Comparison of ENCODE assay signal across 9 mouse cellular contexts in the genomic region with DNA sequence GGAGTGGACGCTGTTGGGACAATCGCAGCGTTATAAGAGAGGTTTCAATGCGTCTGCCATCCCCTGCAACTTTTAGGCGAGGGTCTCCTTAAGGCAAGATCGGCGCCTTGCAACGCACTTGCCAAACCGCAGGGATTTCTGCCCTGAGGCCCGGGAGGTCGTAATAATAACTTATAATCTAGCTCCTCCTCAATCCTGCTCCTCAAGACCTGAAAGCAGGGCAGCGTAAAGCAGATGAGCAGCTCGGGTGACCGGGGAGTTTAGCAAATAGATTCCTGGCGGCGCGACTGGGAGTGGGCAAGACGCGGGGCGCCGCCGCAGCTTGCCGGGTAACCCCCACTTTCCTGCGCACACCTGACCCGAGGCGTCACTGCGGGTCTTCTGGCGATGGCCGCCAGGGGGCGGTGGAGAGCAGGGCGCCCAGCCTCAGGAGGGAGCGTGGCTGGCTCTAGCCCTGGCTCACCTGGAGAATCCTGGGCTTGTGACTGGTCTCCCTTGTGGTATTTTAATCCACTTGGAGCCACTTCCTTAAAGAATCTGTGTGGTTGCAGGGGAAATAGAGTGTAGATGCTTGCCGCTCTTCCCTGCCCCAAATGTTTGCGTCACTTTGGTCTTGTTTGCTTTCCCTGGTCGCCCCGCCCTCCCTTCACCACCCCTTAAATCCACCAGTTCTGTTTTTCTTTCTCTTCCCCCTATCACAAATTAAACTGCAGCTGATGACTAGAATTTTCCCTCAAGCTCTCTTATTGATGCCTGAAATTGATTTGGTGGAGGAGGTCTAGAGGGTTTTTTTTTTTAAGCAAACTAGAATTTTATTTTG. TPM values are rescaled to one million over a fixed set of nuclear protein-coding genes. Genes with fewer than 3 reads are reported as not detected.
DNase-seq lines count a peak whose midpoint lies in the region; ATAC-seq lines count a peak whose summit lies in the region.
"Had no signal": no experiment of that assay in that cellular context is flagged by ENCODE, and none has a peak within 500 bp of the region (broad histone marks: within the 10 kb centered on the region; RNA-seq: fewer than 3 reads in every experiment).

No protein-coding gene starts in this region.

- ATAC-seq in cerebellum, adult (ENCODE audit: insufficient number of reproducible peaks, low FRiP score, low TSS enrichment), result peak; percentile 56; the same call in 1 of the 2 replicates
- ATAC-seq in forebrain, embryonic 13.5 days, result peak; percentile 89
- peak; percentile 59; the same call in 1 of the 2 replicates for ATAC-seq in heart, embryonic 16.5 days (replicated peaks; ENCODE audit: extremely low read depth, insufficient read depth, low FRiP score)
- ATAC-seq in liver, embryonic 15.5 days (ENCODE audit: insufficient read depth), result no peak
- ATAC-seq in neural tube, embryonic 12.5 days (ENCODE audit: low FRiP score, low read depth), result peak; percentile 92

- peak overlapping the region; percentile 63 for H3K4me3 ChIP-seq in forebrain, embryonic 13.5 days
- peak overlapping the region; percentile 74 for H3K4me3 ChIP-seq in heart, embryonic 16.5 days (ENCODE audit: low read length)
- peak overlapping the region; percentile 52 for H3K4me3 ChIP-seq in liver, embryonic 15.5 days (replicated peaks)
- H3K4me3 ChIP-seq in neural tube, embryonic 12.5 days, result peak overlapping the region; percentile 58

- peaks cover 16% of the 10 kb centered on the region for H3K27me3 ChIP-seq in forebrain, embryonic 13.5 days
- no peaks in the 10 kb centered on the region for H3K27me3 ChIP-seq in heart, embryonic 16.5 days (ENCODE audit: control insufficient read depth, insufficient read depth, low read length)
- peaks cover 28% of the 10 kb centered on the region for H3K27me3 ChIP-seq in liver, embryonic 15.5 days
- H3K27me3 ChIP-seq in neural tube, embryonic 12.5 days (replicated peaks), result peaks cover 7% of the 10 kb centered on the region

- no peaks in the 10 kb centered on the region for H3K9me3 ChIP-seq in forebrain, embryonic 13.5 days (replicated peaks)
- no peaks in the 10 kb centered on the region for H3K9me3 ChIP-seq in heart, embryonic 16.5 days (replicated peaks; ENCODE audit: control insufficient read depth, low read length)
- no peaks in the 10 kb centered on the region for H3K9me3 ChIP-seq in liver, embryonic 15.5 days (replicated peaks)
- H3K9me3 ChIP-seq in neural tube, embryonic 12.5 days, result no peaks in the 10 kb centered on the region

- no peak overlapping the region for H3K27ac ChIP-seq in forebrain, embryonic 13.5 days
- H3K27ac ChIP-seq in heart, embryonic 16.5 days (ENCODE audit: low read length), result no peak overlapping the region
- H3K27ac ChIP-seq in liver, embryonic 15.5 days (replicated peaks), result no peak overlapping the region
- H3K27ac ChIP-seq in neural tube, embryonic 12.5 days, result no peak overlapping the region

- WGBS in forebrain, embryonic 13.5 days, result 3% methylated on average over 36 of the region's 36 CpGs
- 3% methylated on average over 36 of the region's 36 CpGs for WGBS in heart, embryonic 16.5 days
- 3% methylated on average over 36 of the region's 36 CpGs for WGBS in liver, embryonic 15.5 days (ENCODE audit: insufficient replicate concordance)
- 5% methylated on average over 36 of the region's 36 CpGs for WGBS in neural tube, embryonic 12.5 days

- H3K4me2 ChIP-seq in forebrain, embryonic 13.5 days, result peak overlapping the region; percentile 98
- H3K4me2 ChIP-seq in heart, embryonic 16.5 days (ENCODE audit: low read depth, low read length), result peak overlapping the region; percentile 99
- peak overlapping the region; percentile 62 for H3K4me2 ChIP-seq in liver, embryonic 15.5 days
- peak overlapping the region; percentile 97 for H3K4me2 ChIP-seq in neural tube, embryonic 12.5 days (replicated peaks)

- peak overlapping the region; percentile 68 for H3K9ac ChIP-seq in forebrain, embryonic 13.5 days
- H3K9ac ChIP-seq in heart, embryonic 16.5 days (ENCODE audit: low read length), result peak overlapping the region; percentile 80
- no peak overlapping the region for H3K9ac ChIP-seq in liver, embryonic 15.5 days
- 0 out of 2 replicates have a peak overlapping the region, but pooled peaks have one; percentile 56 for H3K9ac ChIP-seq in neural tube, embryonic 12.5 days

- peak; percentile 7 for DNase-seq in CD4-positive helper T cell, adult 2 months (ENCODE audit: low read depth, low spot score)
- peak; percentile 76 for DNase-seq in kidney, postnatal 14 days
- peak; percentile 42 for DNase-seq in thymus, postnatal 0 days (ENCODE audit: low spot score)

- peaks cover 14% of the 10 kb centered on the region; the same call in 1 of the 2 replicates for H3K4me1 ChIP-seq in forebrain, embryonic 13.5 days
- H3K4me1 ChIP-seq in heart, embryonic 16.5 days (ENCODE audit: control insufficient read depth, insufficient read depth, low read length), result no peaks in the 10 kb centered on the region
- H3K4me1 ChIP-seq in liver, embryonic 15.5 days (replicated peaks), result no peaks in the 10 kb centered on the region
- H3K4me1 ChIP-seq in neural tube, embryonic 12.5 days, result peaks cover 15% of the 10 kb centered on the region

- H3K36me3 ChIP-seq in forebrain, embryonic 13.5 days (ENCODE audit: poor library complexity, severe bottlenecking), result no peaks in the 10 kb centered on the region
- no peaks in the 10 kb centered on the region for H3K36me3 ChIP-seq in heart, embryonic 16.5 days (ENCODE audit: control insufficient read depth, insufficient read depth)
- H3K36me3 ChIP-seq in liver, embryonic 15.5 days (replicated peaks), result no peaks in the 10 kb centered on the region
- no peaks in the 10 kb centered on the region for H3K36me3 ChIP-seq in neural tube, embryonic 12.5 days
- H3K36me3 ChIP-seq: G1E had no signal

RNA-seq across cellular contexts. Expression of a gene that starts 0.7 kb away (rescaled TPM):
- polyA plus RNA-seq in forebrain, embryonic 13.5 days (2015; fragmentation: Nextera tagmentation; extraction: Ambion mirVana), result 3.7 and 7.4 TPM in 2 replicates
- 6.3 and 6.6 TPM in 2 replicates for polyA plus RNA-seq in heart, embryonic 16.5 days (2015; fragmentation: Nextera tagmentation; extraction: Ambion mirVana)
- 1.5 and 1.8 TPM in 2 replicates for polyA plus RNA-seq in liver, embryonic 15.5 days (2015; fragmentation: Nextera tagmentation; extraction: Ambion mirVana)
- 7.2 and 7.3 TPM in 2 replicates for polyA plus RNA-seq in neural tube, embryonic 12.5 days (2016; fragmentation: Nextera tagmentation; extraction: Ambion mirVana)
- 7.2 and 7.7 TPM in 2 replicates for polyA plus RNA-seq in thymus, postnatal 0 days (2015; fragmentation: Nextera tagmentation; extraction: Ambion mirVana)
- polyA plus RNA-seq: G1E had no signal

Comparison
In these comparisons a context has a peak if more than half of its experiments do, and no peak if none do; other contexts are left out.
1. DNase-seq: peak in every context shown above with its lines; median percentile 76 in kidney, postnatal 14 days; 42 in thymus, postnatal 0 days; 7 in CD4-positive helper T cell, adult 2 months.